Comparison of ENCODE assay signal across 8 mouse cellular contexts in the genomic region with DNA sequence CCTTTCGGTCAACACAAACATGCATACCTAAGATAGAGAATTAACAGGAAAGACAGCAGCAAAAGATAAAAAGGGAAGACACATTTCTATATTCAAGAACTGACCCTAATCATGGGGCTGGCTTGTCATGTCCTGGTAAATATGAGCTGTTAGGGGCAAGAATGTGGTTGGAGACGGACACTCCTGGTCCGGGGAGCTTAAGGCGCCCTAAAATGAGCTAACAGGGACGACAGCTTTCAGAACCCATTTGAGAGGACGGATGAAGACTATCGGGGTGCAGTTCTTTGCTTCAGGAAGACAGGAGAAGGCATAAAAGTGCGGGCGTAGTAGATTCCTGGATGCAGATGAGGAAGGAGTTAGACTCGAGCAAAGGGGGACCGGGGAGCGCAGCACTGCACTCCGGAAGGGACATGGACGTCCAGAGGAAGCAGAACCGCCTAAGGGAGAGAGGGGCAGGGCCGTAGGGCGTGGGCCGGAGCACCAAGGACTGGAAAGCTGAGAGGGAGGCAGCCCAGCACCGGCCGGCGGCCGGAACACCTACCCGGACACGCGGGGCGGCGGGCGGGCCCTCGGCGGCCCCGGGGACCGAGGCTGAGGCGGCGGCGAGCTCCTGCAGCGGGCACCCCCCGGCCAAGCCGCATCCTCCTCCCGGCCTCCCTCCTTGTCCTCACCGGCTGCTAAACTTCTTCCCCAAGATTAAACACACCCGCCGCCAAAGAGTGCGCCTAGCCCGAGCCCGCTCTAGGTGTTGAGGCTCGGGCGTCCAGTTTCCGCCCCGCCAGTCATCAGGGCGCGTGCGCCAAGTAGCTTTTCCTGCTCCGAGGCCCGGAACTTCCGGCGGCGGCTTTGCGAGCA. TPM values are rescaled to one million over a fixed set of nuclear protein-coding genes. Genes with fewer than 3 reads are reported as not detected.
DNase-seq lines count a peak whose midpoint lies in the region; ATAC-seq and TF ChIP-seq lines count a peak whose summit lies in the region.

Gene Spopl, minus strand, starts transcription at position 805 of the 855 bp plus-strand sequence.

- H3K79me2 ChIP-seq in macrophage (ENCODE audit: inconsistent target): peaks cover 50% of the 10 kb centered on the region

- peak within 1 kb of the TSS; percentile 93 for H3K4me3 ChIP-seq in cortical plate, adult 2 months (ENCODE audit: insufficient read depth, low read length)
- H3K4me3 ChIP-seq in left cerebral cortex, adult 2 months: peak within 1 kb of the TSS; percentile 90
- H3K4me3 ChIP-seq in macrophage (ENCODE audit: inconsistent target): peak within 1 kb of the TSS; percentile 91

- intact Hi-C loops in left cerebral cortex, adult 2 months (cut with DNase I): no loop called here

- H3K27ac ChIP-seq in cortical plate, adult 2 months (ENCODE audit: insufficient read depth, low read length): peak within 1 kb of the TSS; percentile 60
- H3K27ac ChIP-seq in left cerebral cortex, adult 2 months: peak within 1 kb of the TSS; percentile 84
- peak within 1 kb of the TSS; percentile 51 for H3K27ac ChIP-seq in macrophage

- TF ChIP-seq CTCF in cortical plate, adult 2 months (IDR thresholded peaks at IDR 0.05; ENCODE audit: extremely low read depth, insufficient read depth, low read length): no peak
- no peak for TF ChIP-seq CTCF in left cerebral cortex, adult 2 months (IDR thresholded peaks at IDR 0.05)

- no peaks in the 10 kb centered on the region for H3K36me3 ChIP-seq in macrophage (ENCODE audit: inconsistent target)

- ATAC-seq in activated CD4-positive, CD25-positive, alpha-beta regulatory T cell, adult 4 months: peak; percentile 95

- no peaks in the 10 kb centered on the region; the same call in 1 of the 2 replicates for H3K4me1 ChIP-seq in cortical plate, adult 2 months (ENCODE audit: control insufficient read depth, insufficient read depth, low read length)

- DNase-seq in gastrocnemius, adult 8-10 months (ENCODE audit: low spot score in 2 of 2): peak; percentile 62 to 70
- DNase-seq in hindlimb bud, embryonic 11.5 days (ENCODE audit: extremely low spot score, low read depth, low spot score): peak; percentile 14
- peak; percentile 83 to 89 for DNase-seq in left cerebral cortex, adult 2 months (ENCODE audit: extremely low spot score in 1 of 2, low spot score in 2 of 2)
- DNase-seq in retina, postnatal 7 days (ENCODE audit: low read depth, low spot score): peak; percentile 70
- peak; percentile 68 to 79 for DNase-seq in urinary bladder, adult 18-20 months (ENCODE audit: low spot score in 2 of 2)

- 2% methylated on average over 55 of the region's 58 CpGs for WGBS in macrophage (ENCODE audit: missing documents)

- TF ChIP-seq POLR2A in cortical plate, adult 2 months (IDR thresholded peaks at IDR 0.05; ENCODE audit: extremely low read depth, insufficient read depth, low read length): no peak

RNA-seq across cellular contexts. Expression of gene Spopl, which starts in this region (rescaled TPM):
- polyA plus RNA-seq in activated CD4-positive, CD25-positive, alpha-beta regulatory T cell, adult 4 months (2017; shearing (Covaris generic)): 10 to 100 TPM in 1 of 2 experiments, 1 to 10 TPM in 1; 6.9 to 12.2 TPM
- polyA plus RNA-seq in cortical plate, adult 2 months (2012; rRNA removed): 6.1 and 6.5 TPM in 2 replicates
- 10 to 100 TPM; 20.4 to 24.2 (median 22.1) TPM for total RNA-seq in gastrocnemius, adult 8-10 months (2022)
- 10 to 100 TPM; 29.1 to 29.3 TPM for total RNA-seq in left cerebral cortex, adult 2 months (2021)
- total RNA-seq in macrophage (2018; cell fraction: chromatin; rRNA removed): 100 to 1,000 TPM in 23 of 26 experiments, 10 to 100 TPM in 3; 64.0 to 241 (median 181) TPM
- total RNA-seq in macrophage (2018; cell fraction: cytosol; rRNA removed): 10 to 100 TPM; 12.7 to 21.7 (median 15.6) TPM
- total RNA-seq in macrophage (2018; cell fraction: nucleus; rRNA removed): 100 to 1,000 TPM in 11 of 26 experiments, 10 to 100 TPM in 15; 43.5 to 153 (median 92.4) TPM
- 9.2 to 11.9 TPM (median 9.9 TPM) in 3 replicates for polyA plus RNA-seq in macrophage (2018)

Comparison
In these comparisons a context has a peak if more than half of its experiments do, and no peak if none do; other contexts are left out.
1. Peak in every context shown above with its lines: DNase-seq, ATAC-seq, H3K4me3 ChIP-seq and H3K27ac ChIP-seq.
2. DNase-seq: peak in every context shown above with its lines; median percentile 86 in left cerebral cortex, adult 2 months; 74 in urinary bladder, adult 18-20 months; 70 in retina, postnatal 7 days; 66 in gastrocnemius, adult 8-10 months; 14 in hindlimb bud, embryonic 11.5 days.